Mouse (Mus musculus): ENCODE results near the gene Tuba1b.
"Not testable (repeated sequence)": the region's sequence is repeated elsewhere in the genome, so short reads cannot be mapped to it uniquely, and the experiment has no call there.

Gene Tuba1b

GRCm38 (mm10) chr15:98922581-98922980 is 11.8 kb downstream of the Tuba1b start:
- DNase-seq = no peak

GRCm38 (mm10) chr15:98921510-98921909 is 12.9 kb downstream of the Tuba1b start:
- DNase-seq = no peak

- DNase-seq = not testable (repeated sequence)
Measured at GRCm38 (mm10) chr15:98918499-98918895, 15.9 kb downstream of the Tuba1b start.

GRCm38 (mm10) chr15:98917538-98918498 is 16.5 kb downstream of the Tuba1b start, which contains the start of gene Lmbr1l:
Gene Lmbr1l, minus strand, starts transcription at chr15:98918231.
- DNase-seq = peak; percentile 98

- DNase-seq = no peak
Measured at GRCm38 (mm10) chr15:98917091-98917490, 17.3 kb downstream of the Tuba1b start.

GRCm38 (mm10) chr15:98916016-98916415 is 18.3 kb downstream of the Tuba1b start:
- DNase-seq = no peak

- DNase-seq = no peak
Measured at GRCm38 (mm10) chr15:98914903-98915302, 19.5 kb downstream of the Tuba1b start.

GRCm38 (mm10) chr15:98904692-98905091 is 29.7 kb downstream of the Tuba1b start:
- DNase-seq = peak; percentile 56

GRCm38 (mm10) chr15:98902600-98902999 is 31.8 kb downstream of the Tuba1b start:
- no peak for DNase-seq

- no peak for DNase-seq
Measured at GRCm38 (mm10) chr15:98901530-98901929, 32.8 kb downstream of the Tuba1b start.

GRCm38 (mm10) chr15:98897928-98898800 is 36.2 kb downstream of the Tuba1b start, which contains the start of gene Dhh:
Gene Dhh, minus strand, starts transcription at chr15:98898540.
- peak; percentile 41 for DNase-seq

- no peak for DNase-seq
Measured at GRCm38 (mm10) chr15:98897495-98897894, 36.9 kb downstream of the Tuba1b start.

GRCm38 (mm10) chr15:98895635-98896589 is 38.5 kb downstream of the Tuba1b start:
- peak; percentile 32 for DNase-seq

GRCm38 (mm10) chr15:98894746-98895634 is 39.4 kb downstream of the Tuba1b start:
- DNase-seq = no peak

GRCm38 (mm10) chr15:98893940-98894745 is 40.2 kb downstream of the Tuba1b start, which contains the start of gene Rhebl1:
Gene Rhebl1, minus strand, starts transcription at chr15:98894540.
- no peak for DNase-seq

- DNase-seq = no peak
Measured at GRCm38 (mm10) chr15:98893036-98893435, 41.3 kb downstream of the Tuba1b start.

- DNase-seq = peak; percentile 55
Measured at GRCm38 (mm10) chr15:98891907-98892606, 42.3 kb downstream of the Tuba1b start.

GRCm38 (mm10) chr15:98891198-98891742 is 43.1 kb downstream of the Tuba1b start:
- no peak for DNase-seq

- no peak for DNase-seq
Measured at GRCm38 (mm10) chr15:98887526-98887925, 46.8 kb downstream of the Tuba1b start.
